Mouse (Mus musculus): ENCODE measurements around the gene Foxn3.
A peak's percentile ranks its signal among the peaks of the same experiment; 100 is the strongest.

The Foxn3 gene

GRCm38 (mm10) chr12:99467256-99467883 lies 96.0 kb downstream of the Foxn3 start:
- no peak for DNase-seq (ENCODE audit: low read depth, low spot score)

GRCm38 (mm10) chr12:99466426-99466825 lies 97.0 kb downstream of the Foxn3 start:
- no peak for DNase-seq (ENCODE audit: low read depth, low spot score)

- DNase-seq (ENCODE audit: low read depth, low spot score): no peak
Measured at GRCm38 (mm10) chr12:99464291-99464690, 99.1 kb downstream of the Foxn3 start.

GRCm38 (mm10) chr12:99462846-99463245 lies 100.5 kb downstream of the Foxn3 start:
- no peak for DNase-seq (ENCODE audit: low read depth, low spot score)

GRCm38 (mm10) chr12:99462302-99462701 lies 101.1 kb downstream of the Foxn3 start:
- DNase-seq (ENCODE audit: low read depth, low spot score): no peak

GRCm38 (mm10) chr12:99457521-99458205 lies 105.7 kb downstream of the Foxn3 start:
- no peak for DNase-seq (ENCODE audit: low read depth, low spot score)

- no peak for DNase-seq (ENCODE audit: low read depth, low spot score)
Measured at GRCm38 (mm10) chr12:99455580-99455979, 107.8 kb downstream of the Foxn3 start.

GRCm38 (mm10) chr12:99454394-99454793 lies 109.0 kb downstream of the Foxn3 start:
- no peak for DNase-seq (ENCODE audit: low read depth, low spot score)

- no peak for DNase-seq (ENCODE audit: low read depth, low spot score)
Measured at GRCm38 (mm10) chr12:99453797-99454196, 109.6 kb downstream of the Foxn3 start.

GRCm38 (mm10) chr12:99450076-99450475 lies 113.3 kb downstream of the Foxn3 start:
- no peak for DNase-seq (ENCODE audit: low read depth, low spot score)

- no peak for DNase-seq (ENCODE audit: low read depth, low spot score)
Measured at GRCm38 (mm10) chr12:99447791-99448190, 115.6 kb downstream of the Foxn3 start.

GRCm38 (mm10) chr12:99445018-99445674 lies 118.2 kb downstream of the Foxn3 start:
- DNase-seq (ENCODE audit: low read depth, low spot score): no peak

- no peak for DNase-seq (ENCODE audit: low read depth, low spot score)
Measured at GRCm38 (mm10) chr12:99442819-99443218, 120.6 kb downstream of the Foxn3 start.

- no peak for DNase-seq (ENCODE audit: low read depth, low spot score)
Measured at GRCm38 (mm10) chr12:99440953-99441352, 122.4 kb downstream of the Foxn3 start.

- no peak for DNase-seq (ENCODE audit: low read depth, low spot score)
Measured at GRCm38 (mm10) chr12:99440022-99440421, 123.4 kb downstream of the Foxn3 start.

- no peak for DNase-seq (ENCODE audit: low read depth, low spot score)
Measured at GRCm38 (mm10) chr12:99435189-99435588, 128.2 kb downstream of the Foxn3 start.

GRCm38 (mm10) chr12:99433402-99433801 lies 130.0 kb downstream of the Foxn3 start:
- no peak for DNase-seq (ENCODE audit: low read depth, low spot score)

- no peak for DNase-seq (ENCODE audit: low read depth, low spot score)
Measured at GRCm38 (mm10) chr12:99431541-99431940, 131.8 kb downstream of the Foxn3 start.

- DNase-seq (ENCODE audit: low read depth, low spot score): peak; percentile 2
Measured at GRCm38 (mm10) chr12:99430992-99431391, 132.4 kb downstream of the Foxn3 start.

GRCm38 (mm10) chr12:99429101-99429500 lies 134.3 kb downstream of the Foxn3 start:
- no peak for DNase-seq (ENCODE audit: low read depth, low spot score)

- DNase-seq (ENCODE audit: low read depth, low spot score): no peak
Measured at GRCm38 (mm10) chr12:99426207-99426916, 137.0 kb downstream of the Foxn3 start.

GRCm38 (mm10) chr12:99419396-99419760 lies 144.0 kb downstream of the Foxn3 start:
- no peak for DNase-seq (ENCODE audit: low read depth, low spot score)

Measured in 3T3-L1 (cell line).